Mouse (Mus musculus) urinary bladder, postnatal 10 days (tissue): Measurements from ENCODE around the gene Gm13420.

Experiments used
- DNase-seq: peaks from one replicate; pipeline ENCODE4 v3.0.0; 2022; ENCODE audit warnings: low spot score

The Gm13420 gene

GRCm38 (mm10) chr2:29701393-29701792 is 50.1 kb downstream of the Gm13420 start:
- DNase-seq, result no peak

DNA sequence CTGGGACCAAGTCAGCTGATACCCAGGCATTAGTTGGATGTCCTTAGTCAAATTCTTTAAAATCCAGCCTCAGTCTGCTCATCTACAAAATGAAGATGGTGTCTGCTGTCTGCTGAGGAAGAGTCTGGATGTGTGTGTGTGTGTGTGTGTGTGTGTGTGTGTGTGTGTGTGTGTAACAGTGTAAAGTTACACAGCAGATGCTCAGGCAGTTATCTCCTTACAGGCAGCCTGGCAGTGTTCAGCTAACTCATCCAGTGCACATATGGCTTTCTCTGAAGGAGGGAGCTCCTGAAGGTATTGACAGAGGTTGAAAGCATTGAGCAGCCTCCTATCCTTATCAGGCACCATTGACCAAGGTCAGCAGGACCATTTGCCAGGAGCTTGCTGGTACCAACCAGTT is 50.6 kb downstream of the Gm13420 start:
- no peak for DNase-seq

DNA sequence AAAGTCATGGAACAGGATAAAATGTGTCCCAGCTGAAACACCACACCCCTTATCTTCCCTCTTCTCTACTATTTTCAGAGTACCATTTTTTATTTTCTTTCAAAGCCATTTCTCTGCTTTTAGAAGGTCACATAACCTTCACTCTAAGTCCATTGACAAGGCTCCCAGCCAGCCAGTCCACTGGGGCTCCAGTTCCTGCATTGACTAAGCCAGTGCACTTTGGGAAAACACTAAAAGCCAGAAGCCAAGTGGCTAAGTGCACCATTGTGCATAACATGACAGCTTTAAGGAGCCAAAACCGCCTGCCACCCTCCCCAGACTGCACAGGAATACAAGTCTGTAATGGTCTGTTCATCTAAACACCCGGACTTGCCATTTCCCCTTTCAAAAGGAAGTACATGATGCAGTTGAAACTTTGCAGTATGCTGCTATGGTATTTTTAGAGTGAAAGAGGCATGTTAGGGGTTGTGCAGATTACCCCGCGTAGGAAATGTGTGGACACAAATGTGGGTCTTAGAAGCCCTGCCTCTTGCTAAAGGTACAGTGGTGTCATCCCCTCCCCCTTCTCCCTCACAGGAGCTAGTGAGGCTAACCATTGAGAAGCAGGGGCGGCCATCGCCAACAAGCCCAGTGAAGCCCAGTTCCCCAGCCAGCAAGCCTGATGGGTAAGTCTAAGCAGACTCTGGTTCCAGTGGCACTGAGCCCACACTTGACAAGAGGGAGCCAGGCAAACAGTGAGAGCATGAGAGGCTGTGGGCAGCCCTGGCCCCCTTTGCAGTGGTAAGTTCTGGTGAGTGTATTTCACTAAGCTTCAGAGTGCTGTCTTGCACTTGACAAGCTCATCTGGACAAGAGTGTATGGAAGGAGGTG is 52.8 kb downstream of the Gm13420 start:
- DNase-seq, result no peak

GRCm38 (mm10) chr2:29696207-29696800 is 55.2 kb downstream of the Gm13420 start:
- DNase-seq, result no peak
